Mouse (Mus musculus): ENCODE measurements around the gene E2f2. TPM values are rescaled to one million over a fixed set of nuclear protein-coding genes. Genes with fewer than 3 reads are reported as not detected.

Gene E2f2
- polyA plus RNA-seq, 1 experiment from 2014 or later, result 0.91 TPM

DNA sequence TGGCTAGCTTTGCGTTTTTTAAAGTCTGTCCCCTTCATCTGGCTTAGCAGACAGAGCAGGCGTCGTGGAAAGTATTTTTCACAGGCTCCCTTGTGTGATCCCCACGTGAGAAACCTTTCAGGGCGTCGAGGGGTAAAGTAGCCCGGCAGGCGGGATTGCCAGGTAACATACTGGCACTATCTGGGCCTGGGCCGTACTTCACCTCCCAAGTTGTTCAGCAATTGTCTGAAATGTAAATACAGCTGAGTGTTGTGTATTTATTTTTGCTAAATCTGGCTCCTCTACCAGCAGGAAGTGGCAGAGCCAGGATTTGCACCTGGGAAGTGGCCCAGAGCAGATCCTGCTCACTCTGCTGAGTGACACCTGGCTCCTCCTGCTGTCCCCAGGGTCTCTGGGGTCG lies 44.9 kb downstream of the E2f2 start:
- peak; percentile 53 for DNase-seq (ENCODE audit: low spot score)
- Histone ChIP-seq H3K36me3 (ENCODE audit: control insufficient read depth, insufficient read depth, low read length) (no peaks in the 10 kb centered on the region), H3K9ac (ENCODE audit: low read length) (no peak overlapping the region), H3K27ac (replicated peaks) (no peak overlapping the region), H3K9me3 (ENCODE audit: control insufficient read depth, low read length) (no peaks in the 10 kb centered on the region), H3K27me3 (ENCODE audit: control insufficient read depth, insufficient read depth, low read length) (no peaks in the 10 kb centered on the region), H3K4me1 (replicated peaks; ENCODE audit: control insufficient read depth, insufficient read depth) (peaks cover 13% of the 10 kb centered on the region), H3K4me3 (ENCODE audit: low read depth, low read length) (no peak overlapping the region), H3K4me2 (replicated peaks; ENCODE audit: low read depth) (no peak overlapping the region)
- 39% methylated on average over 10 of the region's 10 CpGs for WGBS
- ATAC-seq (ENCODE audit: low FRiP score, low TSS enrichment), result no peak
- no peak for TF ChIP-seq CTCF (IDR thresholded peaks at IDR 0.05; ENCODE audit: low read depth)
- TF ChIP-seq EP300 (optimal IDR thresholded peaks at IDR 0.05), result no peak

DNA sequence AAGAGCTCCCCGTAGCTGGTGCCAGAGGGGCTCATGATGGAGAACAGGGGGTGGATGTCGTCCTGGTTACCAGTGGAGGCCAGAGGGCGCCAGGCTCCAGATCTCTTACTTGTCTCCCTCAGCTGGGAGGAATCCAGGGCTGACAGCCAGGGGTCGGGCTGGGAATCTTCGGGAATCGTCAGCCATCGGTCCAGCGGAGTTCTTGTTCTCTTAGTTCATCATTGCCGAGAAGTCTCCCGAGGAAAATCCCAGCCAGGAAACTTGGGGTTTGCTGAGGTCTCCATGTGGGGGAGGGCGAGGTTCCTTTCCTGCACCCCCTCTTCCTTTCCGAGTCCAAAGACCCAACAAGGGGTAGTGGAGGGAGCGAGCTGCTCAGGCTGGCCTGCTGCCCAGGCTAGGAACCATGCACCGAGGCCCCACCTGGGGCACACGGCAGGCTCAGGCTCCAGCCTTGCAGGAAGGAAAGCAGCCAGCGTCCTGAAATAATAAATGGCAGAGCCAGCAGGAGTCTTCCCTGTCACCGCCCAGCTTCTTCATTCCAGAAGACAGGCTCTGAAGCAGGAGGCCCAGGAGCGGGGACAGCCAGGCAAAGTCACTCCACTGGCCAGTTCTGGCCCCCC lies 46.5 kb downstream of the E2f2 start:
- Histone ChIP-seq H3K4me2 (replicated peaks; ENCODE audit: low read depth) (peak overlapping the region; percentile 46), H3K27ac (replicated peaks) (peak overlapping the region; percentile 71), H3K27me3 (ENCODE audit: control insufficient read depth, insufficient read depth, low read length) (no peaks in the 10 kb centered on the region), H3K4me1 (replicated peaks; ENCODE audit: control insufficient read depth, insufficient read depth) (peaks cover 13% of the 10 kb centered on the region), H3K9ac (ENCODE audit: low read length) (no peak overlapping the region), H3K36me3 (ENCODE audit: control insufficient read depth, insufficient read depth, low read length) (no peaks in the 10 kb centered on the region), H3K4me3 (ENCODE audit: low read depth, low read length) (0 out of 2 replicates have a peak overlapping the region, but pooled peaks have one; percentile 10), H3K9me3 (ENCODE audit: control insufficient read depth, low read length) (no peaks in the 10 kb centered on the region)
- no peak for TF ChIP-seq EP300 (optimal IDR thresholded peaks at IDR 0.05)
- TF ChIP-seq CTCF (IDR thresholded peaks at IDR 0.05; ENCODE audit: low read depth), result peak; percentile 58
- ATAC-seq (ENCODE audit: low FRiP score, low TSS enrichment) (peak; percentile 53; the same call in 1 of the 2 replicates), DNase-seq (ENCODE audit: low spot score) (peak; percentile 53)
- 18% methylated on average over 18 of the region's 18 CpGs for WGBS

GRCm38 (mm10) chr4:136220133-136220775 lies 48.1 kb downstream of the E2f2 start:
- TF ChIP-seq CTCF (IDR thresholded peaks at IDR 0.05; ENCODE audit: low read depth) (no peak), EP300 (optimal IDR thresholded peaks at IDR 0.05) (no peak)
- no peak overlapping the region for H3K4me3 ChIP-seq (ENCODE audit: low read depth, low read length)
- no peaks in the 10 kb centered on the region for H3K36me3 ChIP-seq (ENCODE audit: control insufficient read depth, insufficient read depth, low read length)
- H3K27ac ChIP-seq (replicated peaks), result 0 out of 2 replicates have a peak overlapping the region, but pooled peaks have one; percentile 8
- H3K4me1 ChIP-seq (replicated peaks; ENCODE audit: control insufficient read depth, insufficient read depth), result peaks cover 13% of the 10 kb centered on the region
- peak overlapping the region; percentile 34 for H3K4me2 ChIP-seq (replicated peaks; ENCODE audit: low read depth)
- H3K9ac ChIP-seq (ENCODE audit: low read length), result peak overlapping the region; percentile 27; the same call in 1 of the 2 replicates
- H3K9me3 ChIP-seq (ENCODE audit: control insufficient read depth, low read length), result no peaks in the 10 kb centered on the region
- 20% methylated on average over 17 of the region's 17 CpGs for WGBS
- DNase-seq (ENCODE audit: low spot score) (peak; percentile 39), ATAC-seq (ENCODE audit: low FRiP score, low TSS enrichment) (no peak)
- no peaks in the 10 kb centered on the region for H3K27me3 ChIP-seq (ENCODE audit: control insufficient read depth, insufficient read depth, low read length)

DNA sequence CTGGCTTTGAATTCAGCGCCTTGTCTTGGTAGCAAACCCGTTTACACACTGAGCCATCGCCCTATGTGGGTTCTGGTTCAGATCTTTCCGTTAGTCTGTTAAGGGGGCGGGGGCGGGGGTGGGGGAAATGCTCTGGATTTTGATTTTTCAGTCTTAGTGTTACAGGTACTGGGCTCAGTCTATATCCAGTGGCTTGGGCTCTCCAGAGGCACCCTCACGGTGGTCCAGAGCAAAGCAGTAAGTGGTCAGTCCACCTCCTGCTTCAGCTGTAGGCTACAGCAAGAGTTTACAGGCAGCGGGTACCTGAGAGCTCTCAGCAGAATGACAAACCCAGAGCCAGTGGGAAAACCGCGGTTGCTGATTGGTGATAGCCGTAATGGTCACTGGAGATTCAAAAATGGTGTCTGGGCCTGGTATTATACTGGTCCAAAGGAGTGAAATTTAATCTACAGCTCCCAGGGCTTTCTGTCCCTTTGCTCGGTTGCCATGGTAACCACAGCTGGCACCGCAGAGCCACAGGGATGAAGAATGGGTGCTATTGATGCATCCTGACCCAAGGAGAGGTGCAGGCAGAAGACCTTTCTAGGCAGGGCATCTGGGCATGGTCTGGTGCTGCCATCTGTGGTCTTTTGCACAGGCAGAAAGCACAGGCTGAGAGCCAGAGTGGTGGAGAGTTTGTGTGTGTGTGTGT lies 51.5 kb downstream of the E2f2 start:
- Histone ChIP-seq H3K27me3 (ENCODE audit: control insufficient read depth, insufficient read depth, low read length) (no peaks in the 10 kb centered on the region), H3K9ac (ENCODE audit: low read length) (no peak overlapping the region), H3K4me2 (replicated peaks; ENCODE audit: low read depth) (no peak overlapping the region), H3K4me3 (ENCODE audit: low read depth, low read length) (no peak overlapping the region), H3K36me3 (ENCODE audit: control insufficient read depth, insufficient read depth, low read length) (0 out of 2 replicates have a peak, but pooled peaks cover 3% of the 10 kb centered on the region), H3K27ac (replicated peaks) (no peak overlapping the region), H3K4me1 (replicated peaks; ENCODE audit: control insufficient read depth, insufficient read depth) (peaks cover 9% of the 10 kb centered on the region), H3K9me3 (ENCODE audit: control insufficient read depth, low read length) (no peaks in the 10 kb centered on the region)
- 70% methylated on average over 13 of the region's 13 CpGs for WGBS
- ATAC-seq (ENCODE audit: low FRiP score, low TSS enrichment) (no peak), DNase-seq (ENCODE audit: low spot score) (no peak)
- TF ChIP-seq EP300 (optimal IDR thresholded peaks at IDR 0.05) (no peak), CTCF (IDR thresholded peaks at IDR 0.05; ENCODE audit: low read depth) (no peak; the same call in 1 of the 2 replicates)

DNA sequence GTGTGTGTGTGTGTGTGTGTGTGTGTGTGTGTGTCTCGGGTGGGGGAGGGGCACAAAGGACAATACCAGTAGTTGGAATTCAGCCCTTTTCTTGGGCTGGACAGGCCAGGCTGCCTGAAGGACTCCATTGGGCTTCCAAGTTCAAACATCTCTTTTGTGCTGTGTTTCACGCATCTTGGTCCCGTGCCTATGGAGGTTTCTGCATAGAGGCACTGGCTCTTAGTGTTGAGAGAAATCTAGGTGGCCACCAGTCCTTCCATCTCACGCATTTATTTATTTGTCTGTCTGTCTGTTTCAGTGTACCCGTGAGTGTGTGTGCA lies 52.0 kb downstream of the E2f2 start:
- 0 out of 2 replicates have a peak, but pooled peaks cover 3% of the 10 kb centered on the region for H3K36me3 ChIP-seq (ENCODE audit: control insufficient read depth, insufficient read depth, low read length)
- no peak overlapping the region for H3K9ac ChIP-seq (ENCODE audit: low read length)
- TF ChIP-seq CTCF (IDR thresholded peaks at IDR 0.05; ENCODE audit: low read depth) (no peak), EP300 (optimal IDR thresholded peaks at IDR 0.05) (no peak)
- no peak overlapping the region for H3K4me3 ChIP-seq (ENCODE audit: low read depth, low read length)
- H3K27me3 ChIP-seq (ENCODE audit: control insufficient read depth, insufficient read depth, low read length), result no peaks in the 10 kb centered on the region
- no peak overlapping the region for H3K4me2 ChIP-seq (replicated peaks; ENCODE audit: low read depth)
- H3K9me3 ChIP-seq (ENCODE audit: control insufficient read depth, low read length), result no peaks in the 10 kb centered on the region
- H3K27ac ChIP-seq (replicated peaks), result no peak overlapping the region
- ATAC-seq (ENCODE audit: low FRiP score, low TSS enrichment) (no peak), DNase-seq (ENCODE audit: low spot score) (no peak)
- WGBS, result 68% methylated on average over 5 of the region's 5 CpGs
- H3K4me1 ChIP-seq (replicated peaks; ENCODE audit: control insufficient read depth, insufficient read depth), result peaks cover 7% of the 10 kb centered on the region
